Comparison of ENCODE assay signal across 20 mouse cellular contexts in genomic region chr8:26450543-26450942, GRCm38 (mm10).
DNase-seq lines count a peak whose midpoint lies in the region; ATAC-seq and TF ChIP-seq lines count a peak whose summit lies in the region.
"Had no signal": no experiment of that assay in that cellular context is flagged by ENCODE, and none has a peak within 500 bp of the region (broad histone marks: within the 10 kb centered on the region; RNA-seq: fewer than 3 reads in every experiment).

No protein-coding gene starts in this region.

- no peak for ATAC-seq in forebrain, embryonic 11.5 days (replicated peaks; ENCODE audit: low FRiP score)
- no peak for ATAC-seq in forebrain, embryonic 15.5 days (replicated peaks)
- peak; percentile 71; the same call in 1 of the 2 replicates for ATAC-seq in embryonic facial prominence, embryonic 13.5 days (ENCODE audit: insufficient number of reproducible peaks, insufficient read depth, low FRiP score, low TSS enrichment, low read depth)
- 0 out of 2 replicates have a peak, but pooled peaks have one; percentile 13 for ATAC-seq in limb, embryonic 11.5 days (ENCODE audit: insufficient number of reproducible peaks, low FRiP score, low TSS enrichment, low read depth)
- ATAC-seq: forebrain, postnatal 0 days; hindbrain, embryonic 16.5 days; inflammation-experienced regulatory T-cells, adult 6 months; intestine, postnatal 0 days had no signal

- H3K4me3 ChIP-seq in forebrain, embryonic 11.5 days (ENCODE audit: low read depth, low read length), result no peak overlapping the region
- H3K4me3 ChIP-seq in forebrain, embryonic 15.5 days, result no peak overlapping the region
- no peak overlapping the region for H3K4me3 ChIP-seq in embryonic facial prominence, embryonic 13.5 days
- H3K4me3 ChIP-seq in limb, embryonic 11.5 days (ENCODE audit: low read depth, low read length), result no peak overlapping the region
- no peak overlapping the region for H3K4me3 ChIP-seq in gastrocnemius, adult 2 months
- H3K4me3 ChIP-seq: heart, embryonic 10.5 days; hindbrain, embryonic 12.5 days had no signal

- intact Hi-C loops in gastrocnemius, adult 2 months (cut with DNase I), result no loop called here

- TF ChIP-seq CTCF in gastrocnemius, adult 2 months (IDR thresholded peaks at IDR 0.05), result no peak

- H3K9me3 ChIP-seq in forebrain, embryonic 11.5 days (ENCODE audit: control insufficient read depth, low read length), result no peaks in the 10 kb centered on the region
- H3K9me3 ChIP-seq in forebrain, embryonic 15.5 days, result no peaks in the 10 kb centered on the region
- no peaks in the 10 kb centered on the region for H3K9me3 ChIP-seq in embryonic facial prominence, embryonic 13.5 days
- no peaks in the 10 kb centered on the region for H3K9me3 ChIP-seq in limb, embryonic 11.5 days (ENCODE audit: control insufficient read depth, low read length)
- H3K9me3 ChIP-seq: heart, embryonic 10.5 days; hindbrain, embryonic 12.5 days had no signal

- no peak overlapping the region for H3K9ac ChIP-seq in forebrain, embryonic 11.5 days (ENCODE audit: low read length)
- no peak overlapping the region for H3K9ac ChIP-seq in forebrain, embryonic 15.5 days (replicated peaks)
- no peak overlapping the region for H3K9ac ChIP-seq in embryonic facial prominence, embryonic 13.5 days
- no peak overlapping the region for H3K9ac ChIP-seq in limb, embryonic 11.5 days (ENCODE audit: low read length)
- H3K9ac ChIP-seq: forebrain, postnatal 0 days; hindbrain, embryonic 12.5 days had no signal

- WGBS in forebrain, embryonic 11.5 days, result 64% methylated on average over 10 of the region's 10 CpGs
- 65% methylated on average over 10 of the region's 10 CpGs for WGBS in forebrain, embryonic 15.5 days
- 19% methylated on average over 10 of the region's 10 CpGs for WGBS in embryonic facial prominence, embryonic 13.5 days
- 34% methylated on average over 10 of the region's 10 CpGs for WGBS in limb, embryonic 11.5 days

- DNase-seq in forebrain, embryonic 11.5 days (ENCODE audit: low spot score), result peak; percentile 50
- peak; percentile 34 for DNase-seq in limb, embryonic 11.5 days (ENCODE audit: low spot score)
- no peak for DNase-seq in B cell, adult 2 months
- DNase-seq in gastrocnemius, adult 2 months, result no peak
- DNase-seq: adrenal gland, adult 2 months; adrenal gland, postnatal 25 days; cerebellum, adult 2 months; cerebellum, postnatal 10 days; forebrain, postnatal 0 days; gastrocnemius, postnatal 36 days; heart, adult 18-20 months; heart, postnatal 10 days; heart, postnatal 4 days had no signal

- H3K4me1 ChIP-seq in forebrain, embryonic 11.5 days (replicated peaks; ENCODE audit: control insufficient read depth, insufficient read depth, low read length), result no peaks in the 10 kb centered on the region
- H3K4me1 ChIP-seq in forebrain, embryonic 15.5 days, result no peaks in the 10 kb centered on the region
- peaks cover 28% of the 10 kb centered on the region for H3K4me1 ChIP-seq in embryonic facial prominence, embryonic 13.5 days
- H3K4me1 ChIP-seq in limb, embryonic 11.5 days (ENCODE audit: control insufficient read depth, insufficient read depth, low read length), result peaks cover 8% of the 10 kb centered on the region

- no peaks in the 10 kb centered on the region for H3K27me3 ChIP-seq in forebrain, embryonic 11.5 days (ENCODE audit: control insufficient read depth, insufficient read depth, low read length)
- H3K27me3 ChIP-seq in forebrain, embryonic 15.5 days, result no peaks in the 10 kb centered on the region
- no peaks in the 10 kb centered on the region for H3K27me3 ChIP-seq in embryonic facial prominence, embryonic 13.5 days
- no peaks in the 10 kb centered on the region for H3K27me3 ChIP-seq in limb, embryonic 11.5 days (ENCODE audit: control insufficient read depth, insufficient read depth, low read length)
- H3K27me3 ChIP-seq: hindbrain, embryonic 12.5 days had no signal

- H3K27ac ChIP-seq in forebrain, embryonic 11.5 days (ENCODE audit: low read depth, low read length), result no peak overlapping the region
- H3K27ac ChIP-seq in forebrain, embryonic 15.5 days (replicated peaks), result no peak overlapping the region
- H3K27ac ChIP-seq in embryonic facial prominence, embryonic 13.5 days, result peak overlapping the region; percentile 78
- H3K27ac ChIP-seq in limb, embryonic 11.5 days (replicated peaks; ENCODE audit: low read depth, low read length), result no peak overlapping the region
- H3K27ac ChIP-seq in gastrocnemius, adult 2 months, result no peak overlapping the region
- H3K27ac ChIP-seq: heart, embryonic 10.5 days; hindbrain, embryonic 12.5 days had no signal

- no peaks in the 10 kb centered on the region for H3K36me3 ChIP-seq in forebrain, embryonic 11.5 days (ENCODE audit: control insufficient read depth, insufficient read depth, low read length)
- no peaks in the 10 kb centered on the region for H3K36me3 ChIP-seq in forebrain, embryonic 15.5 days
- H3K36me3 ChIP-seq in embryonic facial prominence, embryonic 13.5 days, result no peaks in the 10 kb centered on the region
- H3K36me3 ChIP-seq in limb, embryonic 11.5 days (ENCODE audit: control insufficient read depth, insufficient read depth, low read length), result no peaks in the 10 kb centered on the region
- H3K36me3 ChIP-seq: heart, embryonic 10.5 days; hindbrain, embryonic 12.5 days had no signal

- no peak overlapping the region for H3K4me2 ChIP-seq in forebrain, embryonic 11.5 days (ENCODE audit: low read depth, low read length, severe bottlenecking)
- H3K4me2 ChIP-seq in forebrain, embryonic 15.5 days (replicated peaks), result no peak overlapping the region
- peak overlapping the region; percentile 36 for H3K4me2 ChIP-seq in embryonic facial prominence, embryonic 13.5 days
- no peak overlapping the region for H3K4me2 ChIP-seq in limb, embryonic 11.5 days (ENCODE audit: low read depth, severe bottlenecking)
- H3K4me2 ChIP-seq: hindbrain, embryonic 12.5 days had no signal

Comparison
In these comparisons a context has a peak if more than half of its experiments do, and no peak if none do; other contexts are left out.
1. ATAC-seq: peak in embryonic facial prominence, embryonic 13.5 days (single experiment) and limb, embryonic 11.5 days (single experiment); none in forebrain, embryonic 11.5 days (single experiment) and forebrain, embryonic 15.5 days (single experiment).
2. DNase-seq: peak in forebrain, embryonic 11.5 days (single experiment) and limb, embryonic 11.5 days (single experiment); none in B cell, adult 2 months (0 of 2) and gastrocnemius, adult 2 months (single experiment).